Mouse (Mus musculus) G1E (cell line): ENCODE measurements around the gene Tubb4a.
A peak's percentile ranks its signal among the peaks of the same experiment; 100 is the strongest.

Source experiments
- CTCF ChIP-seq: IDR thresholded peaks from 2 replicates; pipeline ENCODE4 v1.5.1; 2012; ENCODE audit warnings: low read depth, low read length, inconsistent platforms, mixed read lengths
- GATA1 ChIP-seq: IDR thresholded peaks from 2 replicates; pipeline ENCODE4 v1.6.1; 2012; ENCODE audit warnings: borderline replicate concordance, low read length, inconsistent platforms, mixed read lengths
- GATA2 ChIP-seq: IDR thresholded peaks from 2 replicates; pipeline ENCODE4 v1.6.1; 2012; ENCODE audit warnings: low read depth, low read length, inconsistent platforms, borderline replicate concordance
- POLR2AphosphoS5 ChIP-seq: IDR thresholded peaks from 2 replicates; pipeline ENCODE4 v1.6.1; 2012; ENCODE audit warnings: low read depth, low read length, inconsistent platforms; ENCODE audit not compliant: insufficient replicate concordance
- TAL1 ChIP-seq: conservative IDR thresholded peaks from 2 replicates; pipeline ENCODE4 v1.6.1; 2012; ENCODE audit warnings: low read depth, low read length, inconsistent platforms, mixed read lengths

DNA sequence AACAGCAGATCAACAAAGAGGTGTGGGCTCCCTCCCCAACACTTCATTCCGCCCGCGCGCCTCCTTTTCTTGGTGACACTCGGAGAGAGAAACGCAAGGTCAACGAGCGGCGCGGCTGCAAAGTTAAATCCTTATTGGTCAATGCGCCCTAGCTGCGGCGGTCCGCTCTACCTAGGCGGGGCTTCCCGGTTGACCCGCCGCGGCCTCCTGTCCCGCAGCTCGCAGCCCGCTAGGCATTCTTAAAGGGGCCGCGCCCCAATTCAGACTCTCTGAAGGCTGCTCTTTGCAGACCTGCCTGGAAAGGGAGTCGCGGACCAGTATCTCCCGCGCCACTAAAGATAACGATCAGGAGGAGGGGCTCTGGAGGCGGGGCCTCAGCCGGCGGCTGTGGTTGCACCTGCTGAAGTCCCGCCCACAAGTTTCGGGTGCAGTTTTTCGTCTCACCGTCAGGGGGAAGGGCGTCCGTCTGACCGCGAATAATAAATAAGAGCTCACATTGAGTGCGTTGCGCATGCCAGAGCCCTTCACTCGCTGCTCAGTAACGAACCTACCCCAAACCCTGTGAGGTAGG lies 27.3 kb downstream of the Tubb4a start:
- TF ChIP-seq CTCF, result peak; percentile 52
- TF ChIP-seq TAL1, result no peak
- TF ChIP-seq POLR2AphosphoS5, result no peak
- TF ChIP-seq GATA1, result no peak
- TF ChIP-seq GATA2, result peak; percentile 85; the same call in 1 of the 2 replicates
